Mouse (Mus musculus): ENCODE results near the gene Cyb5r1. TPM values are rescaled to one million over a fixed set of nuclear protein-coding genes. Genes with fewer than 3 reads are reported as not detected.

The Cyb5r1 gene
- polyA plus RNA-seq, 1 experiment: 3.2 TPM

DNA sequence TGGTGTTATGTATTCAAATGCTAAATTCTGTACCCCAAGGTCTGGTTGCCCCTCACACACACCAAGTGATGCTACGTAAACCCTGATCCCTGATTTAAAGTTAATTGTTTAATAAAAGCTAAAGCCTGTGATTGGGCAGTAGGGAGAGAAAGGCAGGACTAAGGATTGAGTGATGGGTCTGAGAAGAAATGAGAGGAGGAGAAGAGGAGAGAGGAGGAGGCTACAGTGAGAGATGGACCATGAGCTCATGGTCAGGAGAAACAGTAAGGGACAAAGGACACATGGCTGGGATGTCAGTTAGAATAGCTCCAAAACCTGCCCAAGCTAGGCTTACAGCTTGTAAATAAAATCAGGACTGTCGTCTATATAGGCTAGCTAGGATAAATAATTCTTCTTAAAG, 24.3 kb upstream of the Cyb5r1 start:
- Histone ChIP-seq H3K4me3 (replicated peaks) (no peak overlapping the region), H3K36me3 (ENCODE audit: control insufficient read depth) (no peaks in the 10 kb centered on the region), H3K9me3 (ENCODE audit: control insufficient read depth, low read length) (peaks cover 4% of the 10 kb centered on the region), H3K27me3 (ENCODE audit: control insufficient read depth) (peaks cover 43% of the 10 kb centered on the region), H3K4me1 (ENCODE audit: control insufficient read depth) (peaks cover 5% of the 10 kb centered on the region)
- TF ChIP-seq GATA1 (IDR thresholded peaks at IDR 0.05; ENCODE audit: low read length): no peak
- TF ChIP-seq TAL1 (IDR thresholded peaks at IDR 0.05; ENCODE audit: low read length): no peak

DNA sequence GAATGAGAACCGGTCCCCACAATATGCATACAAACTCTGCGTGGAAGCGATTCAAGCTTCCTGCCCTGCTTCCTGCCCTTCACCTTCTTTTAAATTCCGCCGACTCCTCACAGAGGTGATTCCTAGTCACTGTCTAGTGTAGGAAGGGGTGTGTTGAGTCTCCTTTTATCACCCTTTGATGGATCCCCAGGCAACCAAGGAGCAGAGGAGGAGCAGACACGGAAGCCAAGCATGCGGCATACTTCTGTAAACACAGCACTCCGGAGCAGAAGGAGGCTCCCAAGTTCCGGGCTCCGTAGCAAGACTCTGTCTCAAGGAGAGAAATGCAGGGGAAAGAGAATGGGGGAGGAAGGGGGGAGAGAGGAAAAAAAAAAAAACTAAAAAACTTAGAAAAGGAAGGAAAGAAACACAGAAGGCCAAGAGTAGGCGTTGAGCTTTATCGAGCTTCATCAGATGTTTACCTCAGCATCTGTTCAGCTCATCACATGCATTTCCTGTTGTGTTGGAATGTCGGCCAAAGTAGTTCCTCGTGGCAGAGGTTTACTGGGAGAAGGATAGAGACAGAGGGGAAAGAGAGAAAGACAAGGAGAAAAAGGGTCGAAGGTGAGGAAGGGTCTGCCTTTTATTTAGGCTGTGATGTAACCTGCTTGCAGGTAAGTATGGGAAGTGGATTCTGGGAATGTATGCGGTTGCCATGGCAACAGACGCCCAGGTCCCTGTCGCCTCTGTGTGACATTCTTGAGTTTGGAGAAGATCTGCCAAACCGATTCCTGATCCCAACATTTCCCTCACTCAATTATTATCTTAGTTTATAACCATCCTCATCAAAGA, 23.3 kb upstream of the Cyb5r1 start:
- no peak overlapping the region for H3K4me3 ChIP-seq (replicated peaks)
- no peaks in the 10 kb centered on the region for H3K36me3 ChIP-seq (ENCODE audit: control insufficient read depth)

DNA sequence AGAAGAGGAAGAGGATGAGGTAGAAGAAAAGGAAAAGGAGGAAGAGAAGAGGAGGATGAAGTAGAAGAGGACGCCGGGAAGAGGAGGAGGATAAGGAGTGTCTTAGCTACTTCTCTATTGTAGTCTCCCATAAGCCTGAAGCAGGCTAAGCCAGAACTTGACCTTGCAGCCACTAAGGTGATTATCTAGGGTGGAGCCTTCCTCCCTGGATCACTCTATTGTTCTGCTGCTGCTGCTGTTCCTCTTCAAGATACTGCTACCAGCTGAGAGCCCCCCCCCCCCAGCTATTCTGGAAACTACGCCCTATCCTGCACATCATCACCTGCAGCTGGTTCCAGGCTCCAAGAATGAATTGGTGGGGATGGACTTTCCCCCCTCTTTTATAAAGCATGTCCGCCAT, 20.8 kb upstream of the Cyb5r1 start:
- H3K4me1 ChIP-seq (ENCODE audit: control insufficient read depth): peaks cover 5% of the 10 kb centered on the region
- H3K27me3 ChIP-seq (ENCODE audit: control insufficient read depth): peaks cover 57% of the 10 kb centered on the region
- TF ChIP-seq GATA1 (IDR thresholded peaks at IDR 0.05; ENCODE audit: low read length) (no peak), TAL1 (IDR thresholded peaks at IDR 0.05; ENCODE audit: low read length) (no peak)
- H3K36me3 ChIP-seq (ENCODE audit: control insufficient read depth): no peaks in the 10 kb centered on the region
- H3K9me3 ChIP-seq (ENCODE audit: control insufficient read depth, low read length): peaks cover 4% of the 10 kb centered on the region
- no peak overlapping the region for H3K4me3 ChIP-seq (replicated peaks)

More for the DNA sequence above, 23.3 kb upstream of the Cyb5r1 start:
- Histone ChIP-seq H3K4me1 (ENCODE audit: control insufficient read depth) (peaks cover 5% of the 10 kb centered on the region), H3K9me3 (ENCODE audit: control insufficient read depth, low read length) (peaks cover 4% of the 10 kb centered on the region), H3K27me3 (ENCODE audit: control insufficient read depth) (peaks cover 43% of the 10 kb centered on the region)
- TF ChIP-seq TAL1 (IDR thresholded peaks at IDR 0.05; ENCODE audit: low read length) (no peak), GATA1 (IDR thresholded peaks at IDR 0.05; ENCODE audit: low read length) (no peak)

DNA sequence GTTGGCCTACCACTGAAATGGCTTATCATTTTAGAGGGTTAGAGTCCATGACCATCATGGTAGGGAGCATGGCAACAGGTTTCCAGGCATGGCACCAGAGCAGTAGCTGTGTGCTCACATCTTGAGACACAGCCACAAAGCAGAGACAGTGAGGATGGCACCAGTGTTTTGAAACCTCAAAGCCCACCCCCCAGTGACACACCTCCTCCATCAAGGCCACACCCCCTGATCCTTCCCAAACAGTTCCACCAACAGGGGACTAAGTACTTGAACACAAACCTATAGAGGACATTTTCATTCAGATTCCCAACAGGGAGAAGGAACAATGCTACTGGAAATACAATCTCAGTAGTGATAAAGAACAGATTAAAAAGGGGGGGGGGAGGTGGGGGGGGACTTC, 20.2 kb upstream of the Cyb5r1 start:
- Histone ChIP-seq H3K4me3 (replicated peaks) (no peak overlapping the region), H3K4me1 (ENCODE audit: control insufficient read depth) (peaks cover 5% of the 10 kb centered on the region), H3K36me3 (ENCODE audit: control insufficient read depth) (no peaks in the 10 kb centered on the region), H3K27me3 (ENCODE audit: control insufficient read depth) (peaks cover 57% of the 10 kb centered on the region), H3K9me3 (ENCODE audit: control insufficient read depth, low read length) (peaks cover 4% of the 10 kb centered on the region)
- no peak for TF ChIP-seq TAL1 (IDR thresholded peaks at IDR 0.05; ENCODE audit: low read length)
- no peak for TF ChIP-seq GATA1 (IDR thresholded peaks at IDR 0.05; ENCODE audit: low read length)

DNA sequence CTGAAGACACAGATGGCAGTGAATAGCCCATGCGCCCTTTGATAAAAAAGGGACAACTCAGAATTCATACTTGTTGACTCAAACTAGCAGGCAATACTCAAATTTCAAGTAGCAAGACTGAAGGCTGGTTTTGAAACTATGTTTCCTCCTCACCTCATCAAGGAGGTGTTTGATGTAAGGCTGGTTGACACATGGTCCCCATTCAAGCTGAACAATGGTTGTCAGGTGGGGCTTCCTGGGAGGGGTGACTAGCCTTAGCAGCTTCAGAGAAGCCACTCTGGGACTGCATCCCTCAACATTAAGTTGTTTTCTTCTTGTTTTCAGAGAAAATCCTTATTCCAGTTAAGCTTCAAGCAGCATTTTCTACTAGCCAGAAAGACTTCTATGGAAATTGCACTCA, 19.7 kb upstream of the Cyb5r1 start, which contains the start of gene 4933406M09Rik:
Gene 4933406M09Rik, plus strand, starts transcription at position 275 of the 400 bp plus-strand sequence.
- Histone ChIP-seq H3K4me3 (replicated peaks) (no peak within 1 kb of the TSS), H3K36me3 (ENCODE audit: control insufficient read depth) (no peaks in the 10 kb centered on the region), H3K9me3 (ENCODE audit: control insufficient read depth, low read length) (peaks cover 4% of the 10 kb centered on the region), H3K27me3 (ENCODE audit: control insufficient read depth) (peaks cover 52% of the 10 kb centered on the region), H3K4me1 (ENCODE audit: control insufficient read depth) (peaks cover 5% of the 10 kb centered on the region)
- no peak for TF ChIP-seq GATA1 (IDR thresholded peaks at IDR 0.05; ENCODE audit: low read length)

GRCm38 (mm10) chr1:134393827-134394226, 11.5 kb upstream of the Cyb5r1 start:
- Histone ChIP-seq H3K4me3 (replicated peaks) (no peak overlapping the region), H3K27me3 (ENCODE audit: control insufficient read depth) (peaks cover 15% of the 10 kb centered on the region), H3K36me3 (ENCODE audit: control insufficient read depth) (no peaks in the 10 kb centered on the region), H3K9me3 (ENCODE audit: control insufficient read depth, low read length) (no peaks in the 10 kb centered on the region), H3K4me1 (ENCODE audit: control insufficient read depth) (no peaks in the 10 kb centered on the region; the same call in 1 of the 2 replicates)
- TF ChIP-seq TAL1 (IDR thresholded peaks at IDR 0.05; ENCODE audit: low read length) (no peak), GATA1 (IDR thresholded peaks at IDR 0.05; ENCODE audit: low read length) (no peak)

DNA sequence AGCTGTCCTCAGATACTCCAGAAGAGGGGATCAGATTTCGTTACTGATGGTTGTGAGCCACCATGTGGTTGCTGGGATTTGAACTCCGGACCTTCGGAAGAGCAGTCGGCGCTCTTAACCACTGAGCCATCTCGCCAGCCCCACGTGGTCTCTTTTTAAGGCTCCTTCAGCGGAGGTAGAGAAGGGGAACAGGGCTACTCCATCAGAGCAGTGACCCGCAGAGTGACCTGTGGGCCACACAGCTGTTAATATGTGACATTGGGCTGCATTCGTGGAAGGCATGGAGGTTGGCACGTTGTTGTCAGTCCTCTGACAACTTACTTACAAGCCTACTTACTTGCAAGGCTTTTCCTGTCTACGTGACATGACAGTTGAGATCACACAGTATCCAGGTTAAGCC, 7.1 kb upstream of the Cyb5r1 start:
- no peak overlapping the region for H3K4me3 ChIP-seq (replicated peaks)

DNA sequence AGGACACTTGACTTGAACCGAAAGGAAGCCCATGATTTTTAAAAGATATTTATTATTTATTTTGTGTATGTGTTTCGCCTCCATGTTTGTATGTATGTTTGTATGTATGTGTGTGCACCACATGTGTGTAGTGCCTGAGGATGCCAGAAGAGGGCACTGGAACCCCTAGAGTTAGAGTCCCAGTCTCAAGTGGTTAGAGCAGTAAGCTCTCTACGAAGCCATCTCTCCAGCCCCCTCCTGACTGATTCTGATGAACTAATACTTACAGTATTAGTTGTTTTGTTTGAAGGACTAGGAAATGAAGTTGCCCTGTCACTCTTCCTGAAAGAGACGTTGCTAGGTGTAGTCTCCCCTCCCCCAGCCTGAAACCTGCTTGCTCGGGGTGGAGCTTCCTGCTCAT, 5.6 kb upstream of the Cyb5r1 start:
- Histone ChIP-seq H3K9me3 (ENCODE audit: control insufficient read depth, low read length) (peaks cover 5% of the 10 kb centered on the region), H3K36me3 (ENCODE audit: control insufficient read depth) (no peaks in the 10 kb centered on the region), H3K27me3 (ENCODE audit: control insufficient read depth) (peaks cover 3% of the 10 kb centered on the region; the same call in 1 of the 2 replicates), H3K4me1 (ENCODE audit: control insufficient read depth) (peaks cover 2% of the 10 kb centered on the region), H3K4me3 (replicated peaks) (peak overlapping the region; percentile 37)
- TF ChIP-seq TAL1 (IDR thresholded peaks at IDR 0.05; ENCODE audit: low read length) (no peak), GATA1 (IDR thresholded peaks at IDR 0.05; ENCODE audit: low read length) (no peak)

More for the DNA sequence above, 7.1 kb upstream of the Cyb5r1 start:
- no peaks in the 10 kb centered on the region for H3K36me3 ChIP-seq (ENCODE audit: control insufficient read depth)
- H3K27me3 ChIP-seq (ENCODE audit: control insufficient read depth): peaks cover 8% of the 10 kb centered on the region
- peaks cover 5% of the 10 kb centered on the region for H3K9me3 ChIP-seq (ENCODE audit: control insufficient read depth, low read length)
- TF ChIP-seq GATA1 (IDR thresholded peaks at IDR 0.05; ENCODE audit: low read length) (no peak), TAL1 (IDR thresholded peaks at IDR 0.05; ENCODE audit: low read length) (no peak)
- H3K4me1 ChIP-seq (ENCODE audit: control insufficient read depth): peaks cover 2% of the 10 kb centered on the region

GRCm38 (mm10) chr1:134406414-134406771, 1.0 kb downstream of the Cyb5r1 start:
- Histone ChIP-seq H3K27me3 (ENCODE audit: control insufficient read depth) (no peaks in the 10 kb centered on the region), H3K9me3 (ENCODE audit: control insufficient read depth, low read length) (no peaks in the 10 kb centered on the region), H3K36me3 (ENCODE audit: control insufficient read depth) (peaks cover 40% of the 10 kb centered on the region), H3K4me3 (replicated peaks) (peak overlapping the region; percentile 81), H3K4me1 (ENCODE audit: control insufficient read depth) (peaks cover 21% of the 10 kb centered on the region)
- no peak for TF ChIP-seq TAL1 (IDR thresholded peaks at IDR 0.05; ENCODE audit: low read length)
- TF ChIP-seq GATA1 (IDR thresholded peaks at IDR 0.05; ENCODE audit: low read length): no peak
